Mouse (Mus musculus) erythroblast, embryonic 14.5 days (primary cell): ENCODE measurements around the gene Zfp609. TPM values are rescaled to one million over a fixed set of nuclear protein-coding genes. Genes with fewer than 3 reads are reported as not detected.

Source experiments
- H3K27me3 ChIP-seq: 2 replicates; pipeline ENCODE4 v1.6.1; 2012; ENCODE audit warnings: inconsistent platforms; ENCODE audit not compliant: control insufficient read depth
- H3K36me3 ChIP-seq: 2 replicates; pipeline ENCODE4 v1.6.1; 2012; ENCODE audit warnings: mild to moderate bottlenecking, inconsistent platforms; ENCODE audit not compliant: control insufficient read depth
- H3K4me1 ChIP-seq: 2 replicates; pipeline ENCODE4 v1.6.1; 2012; ENCODE audit warnings: inconsistent platforms; ENCODE audit not compliant: control insufficient read depth
- H3K4me3 ChIP-seq: replicated peaks from 2 replicates; pipeline ENCODE3; 2012; ENCODE audit warnings: moderate library complexity, mild to moderate bottlenecking, inconsistent platforms
- H3K9me3 ChIP-seq: 2 replicates; pipeline ENCODE4 v1.6.1; 2012; ENCODE audit warnings: low read length, inconsistent platforms, mixed read lengths; ENCODE audit not compliant: control insufficient read depth
- GATA1 ChIP-seq: IDR thresholded peaks from 2 replicates; pipeline ENCODE4 v1.6.1; 2012; ENCODE audit warnings: low read length, inconsistent platforms, mixed read lengths
- TAL1 ChIP-seq: IDR thresholded peaks from 3 replicates; pipeline ENCODE4 v1.6.1; 2012; ENCODE audit warnings: low read length, inconsistent platforms, mixed read lengths
- polyA plus RNA-seq: library from polyadenylated mRNA; stranded (reverse); fragments of >175 nt; gene quantifications from 2 replicates; pipeline ENCODE4 v1.2.3, GENCODE M21; 2012

The Zfp609 gene
- polyA plus RNA-seq, 1 experiment = 0.53 TPM

- Histone ChIP-seq H3K4me1 (peaks cover 38% of the 10 kb centered on the region), H3K27me3 (no peaks in the 10 kb centered on the region), H3K36me3 (peaks cover 4% of the 10 kb centered on the region), H3K9me3 (no peaks in the 10 kb centered on the region), H3K4me3 (no peak overlapping the region)
- TF ChIP-seq TAL1 (no peak), GATA1 (no peak)
These were observed 84.0 kb downstream of the Zfp609 start for GRCm38 (mm10) chr9:65743322-65743721.

- H3K27me3 ChIP-seq = no peaks in the 10 kb centered on the region
- H3K4me3 ChIP-seq = no peak overlapping the region
- TF ChIP-seq TAL1 = no peak
- TF ChIP-seq GATA1 = no peak
- H3K4me1 ChIP-seq = peaks cover 38% of the 10 kb centered on the region
- peaks cover 4% of the 10 kb centered on the region for H3K36me3 ChIP-seq
- H3K9me3 ChIP-seq = no peaks in the 10 kb centered on the region
These were observed 84.6 kb downstream of the Zfp609 start for GRCm38 (mm10) chr9:65742777-65743176.

- H3K4me3 ChIP-seq = no peak overlapping the region
- no peaks in the 10 kb centered on the region for H3K27me3 ChIP-seq
- TF ChIP-seq TAL1 = no peak
- no peak for TF ChIP-seq GATA1
- H3K9me3 ChIP-seq = no peaks in the 10 kb centered on the region
- H3K36me3 ChIP-seq = peaks cover 4% of the 10 kb centered on the region
- H3K4me1 ChIP-seq = peaks cover 33% of the 10 kb centered on the region
These were observed 86.1 kb downstream of the Zfp609 start for GRCm38 (mm10) chr9:65741066-65741852.

GRCm38 (mm10) chr9:65734931-65735330 is 92.4 kb downstream of the Zfp609 start:
- TF ChIP-seq TAL1 (no peak), GATA1 (no peak)
- peaks cover 4% of the 10 kb centered on the region for H3K4me1 ChIP-seq
- H3K9me3 ChIP-seq = no peaks in the 10 kb centered on the region
- peaks cover 11% of the 10 kb centered on the region for H3K36me3 ChIP-seq
- H3K4me3 ChIP-seq = no peak overlapping the region
- H3K27me3 ChIP-seq = no peaks in the 10 kb centered on the region

- no peak overlapping the region for H3K4me3 ChIP-seq
- peaks cover 10% of the 10 kb centered on the region for H3K4me1 ChIP-seq
- no peak for TF ChIP-seq TAL1
- no peak for TF ChIP-seq GATA1
- no peaks in the 10 kb centered on the region for H3K27me3 ChIP-seq
- no peaks in the 10 kb centered on the region for H3K9me3 ChIP-seq
- peaks cover 14% of the 10 kb centered on the region for H3K36me3 ChIP-seq
These were observed 98.8 kb downstream of the Zfp609 start for GRCm38 (mm10) chr9:65728588-65728987.

GRCm38 (mm10) chr9:65727491-65727890 is 99.9 kb downstream of the Zfp609 start:
- TF ChIP-seq TAL1 (no peak), GATA1 (no peak)
- Histone ChIP-seq H3K36me3 (peaks cover 16% of the 10 kb centered on the region), H3K4me1 (peaks cover 13% of the 10 kb centered on the region), H3K4me3 (no peak overlapping the region), H3K9me3 (no peaks in the 10 kb centered on the region), H3K27me3 (no peaks in the 10 kb centered on the region)

- Histone ChIP-seq H3K4me1 (peaks cover 13% of the 10 kb centered on the region), H3K4me3 (no peak overlapping the region), H3K27me3 (no peaks in the 10 kb centered on the region), H3K9me3 (no peaks in the 10 kb centered on the region), H3K36me3 (peaks cover 16% of the 10 kb centered on the region)
- TF ChIP-seq GATA1 (no peak), TAL1 (no peak)
These were observed 100.9 kb downstream of the Zfp609 start for GRCm38 (mm10) chr9:65726431-65726830.

- peaks cover 11% of the 10 kb centered on the region for H3K36me3 ChIP-seq
- H3K4me1 ChIP-seq = peaks cover 13% of the 10 kb centered on the region
- TF ChIP-seq TAL1 = no peak
- TF ChIP-seq GATA1 = no peak
- H3K27me3 ChIP-seq = no peaks in the 10 kb centered on the region
- no peaks in the 10 kb centered on the region for H3K9me3 ChIP-seq
- H3K4me3 ChIP-seq = no peak overlapping the region
These were observed 102.1 kb downstream of the Zfp609 start for GRCm38 (mm10) chr9:65725291-65725622.

- H3K27me3 ChIP-seq = no peaks in the 10 kb centered on the region
- H3K4me3 ChIP-seq = no peak overlapping the region
- peaks cover 13% of the 10 kb centered on the region for H3K4me1 ChIP-seq
- H3K36me3 ChIP-seq = peaks cover 6% of the 10 kb centered on the region
- no peaks in the 10 kb centered on the region for H3K9me3 ChIP-seq
- TF ChIP-seq GATA1 (no peak), TAL1 (no peak)
These were observed 102.7 kb downstream of the Zfp609 start for GRCm38 (mm10) chr9:65724471-65725290.
